Mouse (Mus musculus) midbrain, embryonic 12.5 days (tissue): Measurements from ENCODE around the gene Ash1l. TPM values are rescaled to one million over a fixed set of nuclear protein-coding genes. Genes with fewer than 3 reads are reported as not detected.

ENCODE experiments used
- ATAC-seq: fragments of 200-750 bp; cut with Nextera tagmentation; 2 replicates; pipeline ENCODE4 v1.8.0; 2017; ENCODE audit warnings: low read depth, moderate TSS enrichment, moderate library complexity; ENCODE audit not compliant: low FRiP score
- H3K27ac ChIP-seq: fragments of 300-500 bp; sonication (generic); replicated peaks from 2 replicates; pipeline ENCODE4 v1.5.1; 2016; ENCODE audit warnings: mild to moderate bottlenecking
- H3K27me3 ChIP-seq: fragments of 300-500 bp; sonication (generic); 2 replicates; pipeline ENCODE4 v1.6.1; 2016; ENCODE audit warnings: mild to moderate bottlenecking
- H3K36me3 ChIP-seq: fragments of 300-500 bp; sonication (generic); 2 replicates; pipeline ENCODE4 v1.6.1; 2016
- H3K4me1 ChIP-seq: fragments of 300-500 bp; sonication (generic); 2 replicates; pipeline ENCODE4 v1.6.1; 2016
- H3K4me2 ChIP-seq: fragments of 300-500 bp; sonication (generic); replicated peaks from 2 replicates; pipeline ENCODE4 v1.6.1; 2016; ENCODE audit warnings: mild to moderate bottlenecking, moderate library complexity
- H3K4me3 ChIP-seq: fragments of 300-500 bp; sonication (generic); 2 replicates; pipeline ENCODE4 v1.5.1; 2016; ENCODE audit warnings: mild to moderate bottlenecking
- H3K9ac ChIP-seq: fragments of 300-500 bp; sonication (generic); replicated peaks from 2 replicates; pipeline ENCODE4 v1.6.1; 2016; ENCODE audit warnings: mild to moderate bottlenecking, moderate library complexity
- H3K9me3 ChIP-seq: fragments of 300-500 bp; sonication (generic); 2 replicates; pipeline ENCODE4 v1.6.1; 2016; ENCODE audit warnings: mild to moderate bottlenecking
- WGBS: fragments of 180-500 bp; shearing (Covaris S2); methylation state at CpG from one replicate; pipeline ENCODE4 v1.1.7; 2016; 5-methylcytosine and 5-hydroxymethylcytosine counted together
- polyA plus RNA-seq: library from polyadenylated mRNA; unstranded; fragments of >200 nt; fragmentation: Nextera tagmentation; extraction: Ambion mirVana; gene quantifications from 2 replicates; pipeline ENCODE4 v1.2.1, GENCODE M21; 2016

Ash1l gene
- polyA plus RNA-seq, 1 experiment from 2014 or later, result 23.7 TPM

- peaks cover 22% of the 10 kb centered on the region for H3K27me3 ChIP-seq
- H3K4me3 ChIP-seq, result no peak overlapping the region
- WGBS, result 81% methylated on average over 12 of the region's 12 CpGs
- no peaks in the 10 kb centered on the region for H3K9me3 ChIP-seq
- no peak for ATAC-seq
- peaks cover 12% of the 10 kb centered on the region for H3K4me1 ChIP-seq
- H3K9ac ChIP-seq, result no peak overlapping the region
- no peak overlapping the region for H3K27ac ChIP-seq
- peaks cover 53% of the 10 kb centered on the region for H3K36me3 ChIP-seq
- H3K4me2 ChIP-seq, result no peak overlapping the region
Measured at GRCm38 (mm10) chr3:89084654-89085190, 134.3 kb downstream of the Ash1l start.

GRCm38 (mm10) chr3:89087338-89088110, 137.1 kb downstream of the Ash1l start:
- 39% methylated on average over 21 of the region's 21 CpGs for WGBS
- Histone ChIP-seq H3K36me3 (peaks cover 41% of the 10 kb centered on the region), H3K9me3 (no peaks in the 10 kb centered on the region), H3K27ac (no peak overlapping the region), H3K4me3 (0 out of 2 replicates have a peak overlapping the region, but pooled peaks have one; percentile 7), H3K27me3 (peaks cover 42% of the 10 kb centered on the region), H3K9ac (no peak overlapping the region), H3K4me1 (peaks cover 33% of the 10 kb centered on the region), H3K4me2 (0 out of 2 replicates have a peak overlapping the region, but pooled peaks have one; percentile 4)
- ATAC-seq, result no peak

GRCm38 (mm10) chr3:89088974-89089373, 138.6 kb downstream of the Ash1l start:
- H3K4me1 ChIP-seq, result peaks cover 43% of the 10 kb centered on the region
- peak overlapping the region; percentile 94 for H3K4me2 ChIP-seq
- ATAC-seq, result no peak
- no peak overlapping the region for H3K9ac ChIP-seq
- H3K36me3 ChIP-seq, result peaks cover 40% of the 10 kb centered on the region
- no peak overlapping the region; the same call in 1 of the 2 replicates for H3K4me3 ChIP-seq
- WGBS, result 70% methylated on average over 9 of the region's 14 CpGs
- no peak overlapping the region for H3K27ac ChIP-seq
- peaks cover 48% of the 10 kb centered on the region for H3K27me3 ChIP-seq
- H3K9me3 ChIP-seq, result no peaks in the 10 kb centered on the region

- H3K27me3 ChIP-seq, result peaks cover 53% of the 10 kb centered on the region
- H3K4me3 ChIP-seq, result peak overlapping the region; percentile 66
- H3K36me3 ChIP-seq, result peaks cover 42% of the 10 kb centered on the region
- peak; percentile 38 for ATAC-seq
- peak overlapping the region; percentile 71 for H3K27ac ChIP-seq
- under 1% methylated on average over 40 of the region's 40 CpGs for WGBS
- peak overlapping the region; percentile 94 for H3K4me2 ChIP-seq
- H3K9ac ChIP-seq, result peak overlapping the region; percentile 83
- no peaks in the 10 kb centered on the region for H3K9me3 ChIP-seq
- H3K4me1 ChIP-seq, result peaks cover 43% of the 10 kb centered on the region
Measured at GRCm38 (mm10) chr3:89089882-89090591, 139.6 kb downstream of the Ash1l start.

- Histone ChIP-seq H3K27ac (peak overlapping the region; percentile 71), H3K4me1 (peaks cover 43% of the 10 kb centered on the region), H3K9ac (peak overlapping the region; percentile 83), H3K9me3 (no peaks in the 10 kb centered on the region), H3K27me3 (peaks cover 53% of the 10 kb centered on the region), H3K4me3 (peak overlapping the region; percentile 66), H3K36me3 (peaks cover 47% of the 10 kb centered on the region), H3K4me2 (peak overlapping the region; percentile 94)
- peak; percentile 55 for ATAC-seq
- 0% methylated on average over 61 of the region's 74 CpGs for WGBS
Measured at GRCm38 (mm10) chr3:89090694-89091655, 140.6 kb downstream of the Ash1l start.

DNA sequence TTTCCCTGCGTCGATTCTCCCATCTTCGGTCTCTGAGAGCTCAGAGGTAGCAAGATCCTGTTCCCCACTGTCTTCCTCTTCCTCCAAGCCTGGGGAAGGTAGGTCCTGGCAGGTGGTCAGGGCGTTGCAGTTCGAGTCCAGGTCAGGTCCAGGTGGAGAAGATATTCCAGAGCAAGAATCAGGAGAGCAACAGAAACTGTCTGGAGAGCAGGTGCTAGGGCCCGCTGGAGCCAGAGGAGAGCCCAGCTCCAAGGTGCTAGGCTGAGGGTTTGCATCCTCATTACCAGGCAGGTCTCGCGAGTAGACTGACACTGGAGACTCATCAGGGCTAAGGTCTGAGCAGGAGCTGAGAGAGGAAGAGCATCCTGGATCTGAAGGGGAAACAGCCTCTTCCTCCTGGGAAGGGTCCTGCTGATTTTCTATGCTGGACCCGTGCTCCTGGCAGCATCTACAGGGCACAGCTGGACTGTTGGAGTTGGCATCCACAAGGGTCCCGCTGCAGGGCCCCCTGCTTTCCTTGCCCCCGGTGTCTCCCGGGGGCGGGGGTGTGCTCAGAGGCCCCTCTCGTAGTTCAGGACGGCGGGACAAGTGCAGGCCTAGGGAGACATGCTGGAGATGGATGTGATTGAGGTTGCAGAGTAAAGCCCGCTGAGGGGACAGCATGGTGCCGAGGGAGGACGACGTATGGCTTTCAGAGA, 141.5 kb downstream of the Ash1l start:
- no peak for ATAC-seq
- peak overlapping the region; percentile 94 for H3K4me2 ChIP-seq
- H3K36me3 ChIP-seq, result peaks cover 47% of the 10 kb centered on the region
- no peaks in the 10 kb centered on the region for H3K9me3 ChIP-seq
- peak overlapping the region; percentile 66 for H3K4me3 ChIP-seq
- H3K27me3 ChIP-seq, result peaks cover 53% of the 10 kb centered on the region
- 8% methylated on average over 20 of the region's 20 CpGs for WGBS
- peak overlapping the region; percentile 83 for H3K9ac ChIP-seq
- H3K4me1 ChIP-seq, result peaks cover 43% of the 10 kb centered on the region
- H3K27ac ChIP-seq, result peak overlapping the region; percentile 71

GRCm38 (mm10) chr3:89092509-89093090, 142.2 kb downstream of the Ash1l start:
- Histone ChIP-seq H3K27ac (peak overlapping the region; percentile 70), H3K36me3 (peaks cover 49% of the 10 kb centered on the region), H3K9ac (peak overlapping the region; percentile 83), H3K4me1 (peaks cover 42% of the 10 kb centered on the region), H3K4me3 (peak overlapping the region; percentile 66), H3K9me3 (no peaks in the 10 kb centered on the region), H3K4me2 (peak overlapping the region; percentile 94), H3K27me3 (peaks cover 52% of the 10 kb centered on the region)
- 23% methylated on average over 11 of the region's 11 CpGs for WGBS
- peak; percentile 9; the same call in 1 of the 2 replicates for ATAC-seq

- no peaks in the 10 kb centered on the region for H3K9me3 ChIP-seq
- peaks cover 46% of the 10 kb centered on the region for H3K27me3 ChIP-seq
- peak within 1 kb of the TSS; percentile 94 for H3K4me2 ChIP-seq
- H3K4me3 ChIP-seq, result peak within 1 kb of the TSS; percentile 66
- H3K36me3 ChIP-seq, result peaks cover 49% of the 10 kb centered on the region
- peak; percentile 76 for ATAC-seq
- peak within 1 kb of the TSS; percentile 70 for H3K27ac ChIP-seq
- 1% methylated on average over 18 of the region's 18 CpGs for WGBS
- peak within 1 kb of the TSS; percentile 83 for H3K9ac ChIP-seq
- peaks cover 40% of the 10 kb centered on the region for H3K4me1 ChIP-seq
Measured at GRCm38 (mm10) chr3:89093175-89093574, 142.8 kb downstream of the Ash1l start, which contains the start of gene Rusc1. Rusc1 (minus strand) TSS chr3:89093311.

DNA sequence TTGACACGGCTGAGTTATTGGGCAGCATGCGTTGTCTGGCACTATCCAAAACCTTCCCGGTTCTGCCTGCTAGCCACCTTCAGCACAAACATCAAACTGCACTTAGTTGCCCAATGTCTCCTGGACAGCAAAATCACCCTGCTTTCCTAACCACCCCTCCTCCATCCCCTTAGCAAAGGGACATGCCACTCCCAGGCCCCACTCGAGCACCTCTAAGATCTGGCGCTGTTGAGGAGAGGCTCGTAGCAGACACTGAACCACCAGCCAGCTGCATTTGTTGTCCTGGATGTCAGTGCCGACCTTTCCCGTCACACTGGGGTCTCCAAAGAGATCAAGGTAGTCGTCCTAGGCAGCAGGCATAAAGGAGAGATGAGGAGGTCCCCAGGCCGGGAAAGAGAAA, 143.6 kb downstream of the Ash1l start:
- Histone ChIP-seq H3K27ac (no peak overlapping the region), H3K4me3 (no peak overlapping the region), H3K9me3 (no peaks in the 10 kb centered on the region), H3K36me3 (peaks cover 47% of the 10 kb centered on the region), H3K9ac (no peak overlapping the region), H3K4me2 (no peak overlapping the region), H3K27me3 (peaks cover 37% of the 10 kb centered on the region), H3K4me1 (peaks cover 38% of the 10 kb centered on the region)
- no peak for ATAC-seq
- 85% methylated on average over 10 of the region's 10 CpGs for WGBS

- no peaks in the 10 kb centered on the region for H3K9me3 ChIP-seq
- ATAC-seq, result no peak
- peaks cover 34% of the 10 kb centered on the region for H3K36me3 ChIP-seq
- 57% methylated on average over 7 of the region's 7 CpGs for WGBS
- peak within 1 kb of the TSS; percentile 70 for H3K4me2 ChIP-seq
- peak within 1 kb of the TSS; percentile 74 for H3K9ac ChIP-seq
- no peaks in the 10 kb centered on the region for H3K27me3 ChIP-seq
- peak within 1 kb of the TSS; percentile 73 for H3K27ac ChIP-seq
- H3K4me1 ChIP-seq, result peaks cover 27% of the 10 kb centered on the region
- H3K4me3 ChIP-seq, result peak within 1 kb of the TSS; percentile 82
Measured at GRCm38 (mm10) chr3:89100811-89101210, 150.4 kb downstream of the Ash1l start, which contains the start of gene Gm43738. Gm43738 (minus strand) TSS chr3:89101099.
